17 mouse cellular contexts compared by ENCODE assay signal in the genomic region with DNA sequence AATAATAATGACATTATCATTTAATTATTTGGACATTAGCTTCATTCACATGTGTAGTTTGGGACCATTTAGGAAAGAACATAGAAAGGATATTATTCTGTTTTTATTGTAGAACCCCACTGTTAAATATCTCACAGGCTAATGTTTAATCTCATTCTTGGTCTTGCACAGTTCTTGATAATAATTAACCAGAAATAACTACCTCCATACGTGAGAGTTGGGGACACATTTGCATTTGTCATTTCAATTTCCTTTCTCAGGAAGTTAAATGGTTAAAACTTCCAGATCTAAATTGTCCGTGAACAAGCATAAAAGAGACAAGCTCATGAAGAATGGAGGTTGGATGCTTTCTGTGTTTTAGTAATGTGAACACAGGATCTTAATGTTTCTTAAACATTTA.
"Had no signal": no experiment of that assay in that cellular context is flagged by ENCODE, and none has a peak within 500 bp of the region (broad histone marks: within the 10 kb centered on the region; RNA-seq: fewer than 3 reads in every experiment).

No protein-coding gene starts in this region.

- DNase-seq: lung, adult 2 months; lung, postnatal 14 days; lung, postnatal 36 days; right cerebral cortex, postnatal 14 days; thymus, adult 2 months; thymus, postnatal 25 days; thymus, postnatal 4 days had no signal

- H3K4me3 ChIP-seq: lung, embryonic 15.5 days; megakaryocyte, embryonic 14.5 days; midbrain, embryonic 13.5 days; midbrain, embryonic 15.5 days; neural tube, embryonic 12.5 days; stomach, embryonic 15.5 days had no signal

- H3K27me3 ChIP-seq: lung, embryonic 15.5 days; megakaryocyte, embryonic 14.5 days; midbrain, embryonic 13.5 days; midbrain, embryonic 15.5 days; neural tube, embryonic 12.5 days; stomach, embryonic 15.5 days had no signal

- H3K9ac ChIP-seq: lung, embryonic 15.5 days; midbrain, embryonic 13.5 days; midbrain, embryonic 15.5 days; neural tube, embryonic 12.5 days; stomach, embryonic 15.5 days had no signal

- H3K9me3 ChIP-seq: lung, embryonic 15.5 days; megakaryocyte, embryonic 14.5 days; midbrain, embryonic 13.5 days; midbrain, embryonic 15.5 days; neural tube, embryonic 12.5 days; stomach, embryonic 15.5 days had no signal

- H3K4me1 ChIP-seq: lung, embryonic 15.5 days; megakaryocyte, embryonic 14.5 days; midbrain, embryonic 13.5 days; midbrain, embryonic 15.5 days; neural tube, embryonic 12.5 days; stomach, embryonic 15.5 days had no signal

- H3K27ac ChIP-seq: lung, embryonic 15.5 days; macrophage; midbrain, embryonic 13.5 days; midbrain, embryonic 15.5 days; neural tube, embryonic 12.5 days; stomach, embryonic 15.5 days; stomach, postnatal 0 days had no signal

- ATAC-seq: lung, postnatal 0 days; midbrain, embryonic 13.5 days; midbrain, embryonic 15.5 days had no signal

- H3K36me3 ChIP-seq: lung, embryonic 15.5 days; midbrain, embryonic 13.5 days; midbrain, embryonic 15.5 days; neural tube, embryonic 12.5 days; stomach, embryonic 15.5 days had no signal

- H3K4me2 ChIP-seq: lung, embryonic 15.5 days; midbrain, embryonic 11.5 days; midbrain, embryonic 13.5 days; midbrain, embryonic 15.5 days; neural tube, embryonic 12.5 days; stomach, embryonic 15.5 days had no signal
